Mouse (Mus musculus) kidney, adult 2 months (tissue): Measurements from ENCODE around the gene Omp. TPM values are rescaled to one million over a fixed set of nuclear protein-coding genes. Genes with fewer than 3 reads are reported as not detected.

Source experiments
- DNase-seq: peaks from one replicate; pipeline ENCODE4 v3.0.0; 2021
- H3K27ac ChIP-seq: fragments of 200-500 bp; 2 replicates; pipeline ENCODE4 v1.5.1; 2012; ENCODE audit warnings: low read depth, low read length, control low read depth, inconsistent platforms; ENCODE audit not compliant: insufficient read depth
- H3K27me3 ChIP-seq: fragments of 200-500 bp; replicated peaks from 2 replicates; pipeline ENCODE4 v1.6.1; 2012; ENCODE audit warnings: mild to moderate bottlenecking, moderate library complexity, low read length, inconsistent platforms; ENCODE audit not compliant: control insufficient read depth, insufficient read depth
- H3K36me3 ChIP-seq: fragments of 200-500 bp; 2 replicates; pipeline ENCODE4 v1.6.1; 2012; ENCODE audit warnings: mild to moderate bottlenecking, moderate library complexity, low read length, inconsistent platforms; ENCODE audit not compliant: control insufficient read depth, insufficient read depth
- H3K4me1 ChIP-seq: fragments of 200-500 bp; 2 replicates; pipeline ENCODE4 v1.6.1; 2011; ENCODE audit warnings: low read length; ENCODE audit not compliant: control insufficient read depth, insufficient read depth
- H3K4me3 ChIP-seq: fragments of 200-500 bp; 2 replicates; pipeline ENCODE4 v1.5.1; 2011; ENCODE audit warnings: mild to moderate bottlenecking, low read depth, low read length, control low read depth; ENCODE audit not compliant: insufficient read depth
- CTCF ChIP-seq: fragments of 200-500 bp; conservative IDR thresholded peaks from 2 replicates; pipeline ENCODE4 v1.5.1; 2011; ENCODE audit warnings: low read depth, mild to moderate bottlenecking, control low read depth, low read length, moderate library complexity, mixed read lengths; ENCODE audit not compliant: insufficient read depth, insufficient read length
- POLR2A ChIP-seq: fragments of 200-500 bp; IDR thresholded peaks from one replicate; pipeline ENCODE4 v1.6.1; 2011; ENCODE audit warnings: low read depth, low read length, control low read depth
- WGBS: fragments of 180-500 bp; shearing (Covaris S2); methylation state at CpG from one replicate; pipeline ENCODE4 v1.1.7; 2018; 5-methylcytosine and 5-hydroxymethylcytosine counted together
- polyA plus RNA-seq: library from polyadenylated mRNA; depleted of rRNA; stranded (reverse); fragments of >200 nt; gene quantifications from 2 replicates; pipeline ENCODE4 v1.2.3, GENCODE M21; 2012; rRNA removed

Omp gene
- polyA plus RNA-seq, result 0.53 and 1.3 TPM in 2 replicates

DNA sequence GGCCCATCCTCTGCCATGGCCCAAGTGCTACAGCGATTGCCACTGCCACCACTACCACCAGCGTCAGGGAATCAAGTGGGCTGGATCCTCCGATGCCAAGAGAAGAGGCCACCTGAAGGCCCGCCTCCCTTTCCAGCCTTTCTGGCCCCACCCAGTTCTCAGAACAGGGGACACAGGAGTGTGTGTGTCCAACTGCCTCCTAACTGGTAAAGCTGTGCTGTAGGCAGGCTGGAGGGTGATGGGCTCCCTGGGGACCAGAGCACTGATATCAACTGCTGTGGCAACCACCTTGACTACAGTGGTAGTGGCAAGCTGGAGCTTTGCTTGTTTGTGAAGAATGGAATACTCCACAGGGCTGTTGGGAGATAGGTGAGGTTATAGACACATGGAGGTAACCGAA is at the start of gene Omp:
TSS of gene Omp (minus strand) at position 101 of the 400 bp plus-strand sequence.
- WGBS, result 91% methylated on average over 5 of the region's 5 CpGs
- DNase-seq, result no peak
- no peaks in the 10 kb centered on the region for H3K27me3 ChIP-seq
- TF ChIP-seq POLR2A, result no peak
- peaks cover 11% of the 10 kb centered on the region for H3K4me1 ChIP-seq
- H3K27ac ChIP-seq, result no peak within 1 kb of the TSS
- H3K4me3 ChIP-seq, result no peak within 1 kb of the TSS
- no peaks in the 10 kb centered on the region for H3K36me3 ChIP-seq

DNA sequence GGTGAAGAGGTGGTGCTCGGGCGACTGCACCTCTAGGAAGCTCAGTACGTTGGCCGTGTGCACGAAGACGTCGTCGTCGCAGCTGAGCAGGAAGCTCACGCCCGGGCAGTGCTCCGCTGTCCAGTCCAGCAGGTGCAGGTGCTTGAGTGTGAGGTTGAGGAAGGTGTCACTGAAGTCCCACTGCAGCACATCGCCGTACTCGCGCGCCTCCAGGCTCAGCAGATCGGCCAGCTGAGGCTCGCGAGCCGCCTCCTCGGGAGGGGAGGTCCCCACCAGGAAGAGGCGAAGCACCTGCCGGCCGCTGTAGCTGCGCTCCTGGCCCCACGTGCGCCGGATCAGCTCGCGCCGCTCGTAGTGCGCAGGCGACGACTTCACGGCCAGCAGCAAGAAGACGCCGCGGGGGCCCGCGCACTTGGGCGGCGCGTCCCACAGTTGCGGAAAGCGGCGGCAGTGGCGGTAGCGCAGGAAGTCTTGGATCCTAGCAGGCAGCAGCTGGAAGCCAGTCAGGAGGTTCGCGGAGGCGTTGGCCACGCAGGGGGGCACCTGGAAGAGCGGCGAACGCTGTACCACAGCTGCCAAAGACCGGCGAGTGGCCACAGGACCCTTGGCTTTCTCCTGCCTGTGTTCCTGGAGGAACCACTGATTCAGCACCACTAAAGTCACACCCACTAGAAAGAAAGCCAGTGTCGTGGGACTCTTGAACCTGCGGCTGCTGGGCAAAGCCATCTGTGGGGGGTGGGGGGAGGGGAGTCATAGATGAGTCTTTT is 48.9 kb upstream of the Omp start:
- DNase-seq, result no peak
- Histone ChIP-seq H3K4me3 (peak overlapping the region; percentile 37), H3K27me3 (peaks cover 2% of the 10 kb centered on the region; the same call in 1 of the 2 replicates), H3K4me1 (peaks cover 6% of the 10 kb centered on the region), H3K27ac (no peak overlapping the region), H3K36me3 (no peaks in the 10 kb centered on the region)
- 2% methylated on average over 61 of the region's 61 CpGs for WGBS
- TF ChIP-seq CTCF, result no peak
- TF ChIP-seq POLR2A, result no peak

GRCm38 (mm10) chr7:98193515-98194025 is 48.3 kb upstream of the Omp start:
- DNase-seq, result peak; percentile 21
- Histone ChIP-seq H3K27me3 (peaks cover 2% of the 10 kb centered on the region; the same call in 1 of the 2 replicates), H3K4me3 (peak overlapping the region; percentile 37), H3K4me1 (peaks cover 6% of the 10 kb centered on the region), H3K36me3 (no peaks in the 10 kb centered on the region), H3K27ac (no peak overlapping the region)
- 4% methylated on average over 36 of the region's 36 CpGs for WGBS
- no peak for TF ChIP-seq POLR2A
- TF ChIP-seq CTCF, result peak; percentile 47

DNA sequence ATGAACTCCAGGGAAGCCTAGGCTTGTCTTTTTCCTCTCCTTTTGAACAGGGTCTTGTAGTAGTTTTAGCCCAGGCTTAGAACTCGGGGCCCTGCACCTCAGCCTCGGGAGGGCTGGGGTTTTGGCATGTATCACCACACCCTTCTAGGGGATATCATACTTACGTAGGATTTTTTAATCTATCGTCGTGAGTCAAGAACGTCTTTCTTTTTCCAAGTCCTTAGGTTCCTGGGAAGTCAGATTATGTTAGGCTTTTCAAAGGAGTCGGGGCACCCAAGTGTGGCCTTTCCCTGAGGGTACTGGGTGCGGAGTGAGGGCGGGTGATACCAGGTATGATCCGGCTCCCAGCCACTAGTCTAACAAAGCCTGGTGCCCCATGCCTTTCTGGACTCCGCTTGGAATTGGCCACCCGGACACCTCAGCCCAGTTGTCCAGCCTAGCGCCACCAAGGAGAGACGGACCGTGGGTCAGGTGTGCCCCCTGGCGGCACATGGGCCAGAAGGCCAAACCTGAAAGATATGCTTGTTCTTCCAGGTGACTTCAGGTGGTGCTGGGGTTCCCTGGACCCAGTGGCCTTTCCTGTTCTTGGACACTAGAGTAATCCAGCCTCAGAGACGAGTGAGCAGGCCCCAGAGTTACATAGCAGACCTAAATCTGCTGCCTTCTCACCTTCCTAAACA is 46.4 kb upstream of the Omp start:
- DNase-seq, result peak; percentile 63
- Histone ChIP-seq H3K4me3 (no peak overlapping the region), H3K27ac (no peak overlapping the region), H3K4me1 (peaks cover 6% of the 10 kb centered on the region), H3K27me3 (peaks cover 2% of the 10 kb centered on the region; the same call in 1 of the 2 replicates), H3K36me3 (no peaks in the 10 kb centered on the region)
- peak; percentile 87 for TF ChIP-seq CTCF
- TF ChIP-seq POLR2A, result no peak
- WGBS, result 55% methylated on average over 17 of the region's 17 CpGs

DNA sequence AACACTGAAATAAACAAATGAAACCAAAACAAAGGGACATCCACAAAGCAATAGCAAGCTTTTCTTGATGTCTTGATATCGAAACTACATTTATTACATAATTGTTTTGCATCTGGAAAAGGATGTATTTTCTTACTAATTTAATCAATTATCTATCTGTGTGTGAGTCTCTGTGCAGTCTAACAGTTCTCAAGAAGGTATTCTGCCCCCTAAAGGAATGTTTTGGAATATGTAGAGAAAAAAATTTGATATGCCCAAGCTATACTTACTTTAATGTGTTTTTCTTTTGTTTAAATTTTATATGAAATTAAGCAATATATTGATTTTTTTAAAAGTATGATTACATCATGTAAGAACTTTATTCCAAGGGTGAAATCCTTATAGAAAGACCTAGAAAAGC is 45.3 kb upstream of the Omp start:
- no peak overlapping the region for H3K4me3 ChIP-seq
- no peak for DNase-seq
- WGBS, result 89% methylated on average over 1 of the region's 1 CpGs
- no peaks in the 10 kb centered on the region for H3K36me3 ChIP-seq
- TF ChIP-seq CTCF, result no peak
- H3K27ac ChIP-seq, result no peak overlapping the region
- peaks cover 2% of the 10 kb centered on the region; the same call in 1 of the 2 replicates for H3K27me3 ChIP-seq
- peaks cover 7% of the 10 kb centered on the region for H3K4me1 ChIP-seq

GRCm38 (mm10) chr7:98189745-98190144 is 44.4 kb upstream of the Omp start:
- DNase-seq, result no peak

GRCm38 (mm10) chr7:98188680-98189079 is 43.4 kb upstream of the Omp start:
- Histone ChIP-seq H3K27ac (no peak overlapping the region), H3K36me3 (no peaks in the 10 kb centered on the region), H3K27me3 (no peaks in the 10 kb centered on the region), H3K4me1 (peaks cover 11% of the 10 kb centered on the region), H3K4me3 (no peak overlapping the region)
- TF ChIP-seq CTCF (no peak), POLR2A (no peak)
- 91% methylated on average over 2 of the region's 2 CpGs for WGBS
- DNase-seq, result no peak

More at GRCm38 (mm10) chr7:98189745-98190144, 44.4 kb upstream of the Omp start:
- Histone ChIP-seq H3K4me1 (peaks cover 15% of the 10 kb centered on the region), H3K36me3 (no peaks in the 10 kb centered on the region), H3K27me3 (peaks cover 2% of the 10 kb centered on the region; the same call in 1 of the 2 replicates), H3K4me3 (no peak overlapping the region), H3K27ac (no peak overlapping the region)
- WGBS, result 66% methylated on average over 3 of the region's 3 CpGs
- TF ChIP-seq CTCF (no peak), POLR2A (no peak)
